Mouse (Mus musculus) erythroblast, embryonic 14.5 days (primary cell): ENCODE results near the gene Tnfsf14. TPM values are rescaled to one million over a fixed set of nuclear protein-coding genes. Genes with fewer than 3 reads are reported as not detected.

ENCODE experiments used
- H3K27me3 ChIP-seq: 2 replicates; pipeline ENCODE4 v1.6.1; 2012; ENCODE audit warnings: inconsistent platforms; ENCODE audit not compliant: control insufficient read depth
- H3K36me3 ChIP-seq: 2 replicates; pipeline ENCODE4 v1.6.1; 2012; ENCODE audit warnings: mild to moderate bottlenecking, inconsistent platforms; ENCODE audit not compliant: control insufficient read depth
- H3K4me1 ChIP-seq: 2 replicates; pipeline ENCODE4 v1.6.1; 2012; ENCODE audit warnings: inconsistent platforms; ENCODE audit not compliant: control insufficient read depth
- H3K4me3 ChIP-seq: replicated peaks from 2 replicates; pipeline ENCODE3; 2012; ENCODE audit warnings: moderate library complexity, mild to moderate bottlenecking, inconsistent platforms
- H3K9me3 ChIP-seq: 2 replicates; pipeline ENCODE4 v1.6.1; 2012; ENCODE audit warnings: low read length, inconsistent platforms, mixed read lengths; ENCODE audit not compliant: control insufficient read depth
- GATA1 ChIP-seq: IDR thresholded peaks from 2 replicates; pipeline ENCODE4 v1.6.1; 2012; ENCODE audit warnings: low read length, inconsistent platforms, mixed read lengths
- TAL1 ChIP-seq: IDR thresholded peaks from 3 replicates; pipeline ENCODE4 v1.6.1; 2012; ENCODE audit warnings: low read length, inconsistent platforms, mixed read lengths
- polyA plus RNA-seq: library from polyadenylated mRNA; stranded (reverse); fragments of >175 nt; gene quantifications from 2 replicates; pipeline ENCODE4 v1.2.3, GENCODE M21; 2012

Tnfsf14 gene
- 0.02 TPM in 1 of 2 replicates, not detected in the other for polyA plus RNA-seq

DNA sequence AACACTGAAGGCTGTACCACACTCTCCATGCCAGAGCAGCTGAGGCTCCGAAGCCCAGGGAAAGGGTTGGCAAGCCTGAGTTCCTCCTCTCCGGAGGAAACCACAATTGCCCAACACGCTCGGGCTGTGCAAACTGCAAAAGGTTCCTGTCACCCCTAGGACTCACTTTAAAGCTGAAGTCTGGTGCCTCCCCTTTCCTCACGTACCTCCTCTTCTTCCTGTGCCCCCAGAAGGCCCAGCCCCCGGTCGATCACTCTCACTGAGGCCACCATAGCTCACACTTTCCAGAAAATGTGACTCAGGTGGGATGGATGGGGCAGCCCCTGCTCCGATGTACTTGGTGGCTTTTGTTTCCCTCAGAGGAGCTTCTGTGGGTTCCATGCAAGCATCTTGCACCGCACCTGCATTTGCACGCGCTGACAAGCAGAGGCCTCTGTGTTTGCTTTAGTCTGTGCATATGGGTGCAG, at the start of gene Tnfsf14:
TSS of gene Tnfsf14 (minus strand) at position 137 of the 467 bp plus-strand sequence.
- no peaks in the 10 kb centered on the region; the same call in 1 of the 2 replicates for H3K36me3 ChIP-seq
- TF ChIP-seq TAL1 (no peak), GATA1 (no peak)
- no peaks in the 10 kb centered on the region; the same call in 1 of the 2 replicates for H3K4me1 ChIP-seq
- no peaks in the 10 kb centered on the region for H3K9me3 ChIP-seq
- no peak within 1 kb of the TSS for H3K4me3 ChIP-seq
- H3K27me3 ChIP-seq = no peaks in the 10 kb centered on the region

DNA sequence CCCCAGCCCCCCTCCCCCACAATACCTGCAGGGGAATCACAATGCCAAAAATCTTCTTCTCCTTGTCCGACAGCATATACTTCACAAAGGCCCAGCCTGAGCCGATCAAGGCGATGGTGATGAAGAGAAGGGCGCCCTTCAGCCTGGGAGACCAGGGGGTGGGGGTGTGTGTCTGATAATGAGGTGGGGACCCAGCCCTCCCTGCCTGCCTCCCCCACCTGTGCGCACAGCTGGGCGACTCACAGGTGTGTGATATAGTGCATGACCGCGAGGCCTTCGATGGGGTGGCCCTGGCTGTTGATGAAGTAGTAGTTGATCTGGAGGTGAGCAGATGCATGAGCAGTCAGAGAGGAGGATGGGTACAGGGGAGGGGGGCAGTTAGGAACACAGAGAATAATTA, 43.2 kb upstream of the Tnfsf14 start:
- H3K9me3 ChIP-seq = no peaks in the 10 kb centered on the region
- H3K27me3 ChIP-seq = no peaks in the 10 kb centered on the region
- no peak for TF ChIP-seq GATA1
- no peak for TF ChIP-seq TAL1
- no peak overlapping the region for H3K4me3 ChIP-seq
- peaks cover 50% of the 10 kb centered on the region for H3K36me3 ChIP-seq
- H3K4me1 ChIP-seq = no peaks in the 10 kb centered on the region; the same call in 1 of the 2 replicates

- H3K9me3 ChIP-seq = no peaks in the 10 kb centered on the region
- no peaks in the 10 kb centered on the region; the same call in 1 of the 2 replicates for H3K4me1 ChIP-seq
- TF ChIP-seq GATA1 (no peak), TAL1 (no peak)
- peaks cover 42% of the 10 kb centered on the region for H3K36me3 ChIP-seq
- H3K4me3 ChIP-seq = no peak overlapping the region
- H3K27me3 ChIP-seq = no peaks in the 10 kb centered on the region
Observed at GRCm38 (mm10) chr17:57235803-57236202, 41.8 kb upstream of the Tnfsf14 start.

DNA sequence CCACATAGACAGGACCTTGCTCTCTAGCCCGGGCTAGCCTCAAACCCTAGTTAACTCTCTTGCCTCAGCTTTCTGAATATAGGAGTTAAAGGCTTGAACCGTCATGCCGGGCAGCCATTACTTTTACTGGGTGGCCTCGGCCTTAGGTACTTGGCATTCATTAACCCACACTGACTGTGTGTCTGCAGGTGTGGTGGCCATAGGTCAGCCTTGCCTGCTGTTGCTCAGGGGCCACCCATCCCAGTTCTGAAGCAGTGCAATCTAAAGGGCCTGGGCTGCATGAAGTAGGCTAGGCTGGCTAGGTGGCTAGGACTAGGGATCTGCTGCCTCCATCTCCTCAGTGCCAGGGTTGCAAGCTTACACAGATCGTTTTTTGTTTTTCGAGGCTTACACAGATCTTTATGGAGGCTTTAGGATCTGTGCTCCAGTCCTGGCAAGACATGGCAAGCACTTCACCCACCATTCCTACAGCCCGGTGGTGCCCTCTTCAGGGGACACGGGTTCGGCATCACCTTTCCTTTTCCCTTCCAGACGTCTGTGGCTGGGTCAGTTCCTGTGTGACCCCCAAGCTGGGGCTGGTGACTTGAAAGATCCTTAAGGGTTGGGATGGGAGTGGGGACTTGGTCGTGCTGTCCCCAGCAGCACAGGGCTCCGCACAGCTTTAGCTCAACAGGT, 40.4 kb upstream of the Tnfsf14 start:
- Histone ChIP-seq H3K4me1 (no peaks in the 10 kb centered on the region; the same call in 1 of the 2 replicates), H3K9me3 (no peaks in the 10 kb centered on the region), H3K36me3 (peaks cover 42% of the 10 kb centered on the region), H3K27me3 (no peaks in the 10 kb centered on the region), H3K4me3 (peak overlapping the region; percentile 52)
- no peak for TF ChIP-seq GATA1

- Histone ChIP-seq H3K4me3 (peak overlapping the region; percentile 52), H3K9me3 (no peaks in the 10 kb centered on the region), H3K4me1 (no peaks in the 10 kb centered on the region; the same call in 1 of the 2 replicates), H3K27me3 (no peaks in the 10 kb centered on the region), H3K36me3 (peaks cover 38% of the 10 kb centered on the region)
- TF ChIP-seq TAL1 = no peak
- TF ChIP-seq GATA1 = no peak
Observed at GRCm38 (mm10) chr17:57233038-57233437, 39.1 kb upstream of the Tnfsf14 start.

GRCm38 (mm10) chr17:57232200-57232599, 38.2 kb upstream of the Tnfsf14 start:
- no peaks in the 10 kb centered on the region for H3K27me3 ChIP-seq
- H3K4me1 ChIP-seq = no peaks in the 10 kb centered on the region; the same call in 1 of the 2 replicates
- H3K9me3 ChIP-seq = no peaks in the 10 kb centered on the region
- TF ChIP-seq GATA1 = no peak
- TF ChIP-seq TAL1 = no peak
- H3K4me3 ChIP-seq = no peak overlapping the region
- H3K36me3 ChIP-seq = peaks cover 30% of the 10 kb centered on the region

DNA sequence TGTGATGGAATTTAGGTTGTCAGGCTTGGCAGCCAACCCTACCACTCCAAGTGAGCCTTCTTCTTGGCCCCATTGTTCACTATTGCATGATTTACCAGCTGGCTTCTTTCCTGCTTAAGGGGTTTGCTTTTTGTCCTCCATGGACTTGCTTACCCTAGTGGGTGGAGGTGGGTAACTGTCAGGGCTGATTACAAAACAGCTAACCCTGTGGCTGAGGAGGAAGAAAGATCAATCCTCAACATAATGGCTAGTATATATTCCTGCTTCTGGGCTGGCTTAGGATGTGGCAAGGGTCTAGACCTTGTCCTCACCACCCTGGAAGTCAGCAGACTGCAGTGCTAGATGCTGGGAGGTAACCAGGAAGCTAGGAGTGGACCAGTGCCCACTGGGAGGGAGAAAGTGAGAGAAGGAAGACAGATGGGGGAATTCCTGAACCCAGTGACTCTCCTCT, 37.4 kb upstream of the Tnfsf14 start:
- TF ChIP-seq GATA1 = no peak
- Histone ChIP-seq H3K27me3 (no peaks in the 10 kb centered on the region), H3K4me1 (no peaks in the 10 kb centered on the region; the same call in 1 of the 2 replicates)

DNA sequence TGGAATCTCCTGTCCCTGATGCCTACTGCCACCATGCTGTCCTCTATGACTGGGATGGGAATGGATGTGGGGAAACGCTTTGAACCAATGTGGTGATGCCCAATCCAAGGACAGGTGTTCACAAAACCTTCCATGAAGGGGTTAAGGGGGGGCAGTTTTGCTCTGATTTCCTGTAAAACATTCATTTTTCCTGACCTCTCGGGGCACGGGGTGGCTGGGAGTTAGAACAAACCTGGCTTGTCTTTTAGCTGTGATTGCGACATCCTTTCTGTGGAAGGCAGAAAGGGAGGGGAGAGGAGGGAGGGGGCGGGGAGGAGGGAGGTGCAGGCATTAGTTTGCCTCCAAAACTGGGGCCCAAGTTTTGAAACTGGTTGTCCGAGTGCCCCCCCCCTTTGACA, 36.8 kb upstream of the Tnfsf14 start:
- Histone ChIP-seq H3K36me3 (peaks cover 18% of the 10 kb centered on the region), H3K9me3 (no peaks in the 10 kb centered on the region), H3K4me1 (no peaks in the 10 kb centered on the region; the same call in 1 of the 2 replicates), H3K4me3 (no peak overlapping the region), H3K27me3 (no peaks in the 10 kb centered on the region)
- TF ChIP-seq GATA1 = no peak
- TF ChIP-seq TAL1 = no peak

More for the DNA sequence above, 37.4 kb upstream of the Tnfsf14 start:
- Histone ChIP-seq H3K4me3 (no peak overlapping the region), H3K36me3 (peaks cover 21% of the 10 kb centered on the region), H3K9me3 (no peaks in the 10 kb centered on the region)

GRCm38 (mm10) chr17:57229851-57230727, 36.1 kb upstream of the Tnfsf14 start:
- H3K9me3 ChIP-seq = no peaks in the 10 kb centered on the region
- H3K4me1 ChIP-seq = no peaks in the 10 kb centered on the region; the same call in 1 of the 2 replicates

More at GRCm38 (mm10) chr17:57229851-57230727, 36.1 kb upstream of the Tnfsf14 start:
- Histone ChIP-seq H3K4me3 (no peak overlapping the region), H3K36me3 (peaks cover 13% of the 10 kb centered on the region), H3K27me3 (no peaks in the 10 kb centered on the region)
- TF ChIP-seq GATA1 = no peak
- no peak for TF ChIP-seq TAL1
